In genomic region chr4:83314922-83315881, GRCm38 (mm10) we compare ENCODE assay signal across 8 mouse cellular contexts. TPM values are rescaled to one million over a fixed set of nuclear protein-coding genes. Genes with fewer than 3 reads are reported as not detected.
DNase-seq lines count a peak whose midpoint lies in the region; ATAC-seq and TF ChIP-seq lines count a peak whose summit lies in the region.

No protein-coding gene starts in this region.

- peak overlapping the region; percentile 9; the same call in 1 of the 2 replicates for H3K27ac ChIP-seq in lung, embryonic 15.5 days
- peak overlapping the region; percentile 78 for H3K27ac ChIP-seq in thymus, adult 2 months (ENCODE audit: control insufficient read depth, insufficient read depth, low read length)

- intact Hi-C loops in heart, postnatal 25 days (cut with DNase I) = no loop called here

- peak; percentile 94 for DNase-seq in heart, adult 11 months
- no peak for DNase-seq in heart, postnatal 25 days (ENCODE audit: low spot score)
- DNase-seq in CD4-positive helper T cell, adult 2 months (ENCODE audit: low read depth, low spot score) = peak; percentile 78
- peak; percentile 50 for DNase-seq in brain, embryonic 14.5 days (ENCODE audit: low read depth)
- DNase-seq in heart, postnatal 4 days = peak; percentile 26
- DNase-seq in thymus, adult 2 months = peak; percentile 47
- no peak for DNase-seq in yolk sac, embryonic 10.5 days (ENCODE audit: low spot score)

- TF ChIP-seq POLR2A in brain, embryonic 14.5 days (IDR thresholded peaks at IDR 0.05; ENCODE audit: borderline replicate concordance, extremely low read depth, insufficient read depth, insufficient read length, poor library complexity, severe bottlenecking) = no peak
- no peak for TF ChIP-seq POLR2A in thymus, adult 2 months (IDR thresholded peaks at IDR 0.05; ENCODE audit: control insufficient read depth, extremely low read depth, insufficient read depth, low read length, poor library complexity)

- ATAC-seq in lung, embryonic 15.5 days (ENCODE audit: borderline replicate concordance, extremely low read depth, low FRiP score, low TSS enrichment) = peak; percentile 52; the same call in 1 of the 2 replicates

- H3K4me2 ChIP-seq in lung, embryonic 15.5 days = peak overlapping the region; percentile 38

- no peak for TF ChIP-seq CTCF in brain, embryonic 14.5 days (IDR thresholded peaks at IDR 0.05; ENCODE audit: borderline replicate concordance, extremely low read depth, insufficient read depth, insufficient read length)
- TF ChIP-seq CTCF in thymus, adult 2 months (IDR thresholded peaks at IDR 0.05; ENCODE audit: borderline replicate concordance, control insufficient read depth, extremely low read depth, insufficient read depth, low read length, poor library complexity) = no peak

- no peaks in the 10 kb centered on the region for H3K36me3 ChIP-seq in lung, embryonic 15.5 days
- no peaks in the 10 kb centered on the region for H3K36me3 ChIP-seq in thymus, adult 2 months (ENCODE audit: control insufficient read depth, insufficient read depth, low read length)

- no peak overlapping the region for H3K4me3 ChIP-seq in lung, embryonic 15.5 days
- peak overlapping the region; percentile 28 for H3K4me3 ChIP-seq in thymus, adult 2 months (ENCODE audit: control insufficient read depth, insufficient read depth, low read length)

- WGBS in lung, embryonic 15.5 days = 38% methylated on average over 13 of the region's 13 CpGs
- 9% methylated on average over 13 of the region's 13 CpGs for WGBS in thymus, adult 2 months

- peaks cover 18% of the 10 kb centered on the region for H3K4me1 ChIP-seq in lung, embryonic 15.5 days
- H3K4me1 ChIP-seq in thymus, adult 2 months (replicated peaks; ENCODE audit: control insufficient read depth, insufficient read depth, low read length) = peaks cover 15% of the 10 kb centered on the region

- no peaks in the 10 kb centered on the region for H3K9me3 ChIP-seq in lung, embryonic 15.5 days

- H3K27me3 ChIP-seq in lung, embryonic 15.5 days = no peaks in the 10 kb centered on the region
- H3K27me3 ChIP-seq in thymus, adult 2 months (ENCODE audit: control insufficient read depth, insufficient read depth, low read length) = no peaks in the 10 kb centered on the region

- no peak overlapping the region for H3K9ac ChIP-seq in lung, embryonic 15.5 days

RNA-seq across cellular contexts. Expression of gene Ttc39b, which starts 8.9 kb away (rescaled TPM):
- total RNA-seq in heart, postnatal 25 days (2021) = 10 to 100 TPM; 14.1 to 15.9 TPM
- polyA plus RNA-seq in brain, embryonic 14.5 days (2012; rRNA removed) = 6.2 and 10.6 TPM in 2 replicates
- total RNA-seq in heart, postnatal 4 days (2021) = 10 to 100 TPM; 12.8 to 14.5 TPM
- polyA plus RNA-seq in lung, embryonic 15.5 days (2015; fragmentation: Nextera tagmentation; extraction: Ambion mirVana) = 3.3 and 3.9 TPM in 2 replicates
- polyA plus RNA-seq in thymus, adult 2 months (2012; rRNA removed) = 1.7 and 2.5 TPM in 2 replicates

Comparison
In these comparisons a context has a peak if more than half of its experiments do, and no peak if none do; other contexts are left out.
1. DNase-seq: peak in heart, adult 11 months (single experiment), CD4-positive helper T cell, adult 2 months (single experiment), brain, embryonic 14.5 days (single experiment), heart, postnatal 4 days (single experiment) and thymus, adult 2 months (single experiment); none in heart, postnatal 25 days (single experiment) and yolk sac, embryonic 10.5 days (single experiment).